Mouse (Mus musculus) thymus, adult 2 months (tissue): ENCODE results near the gene Rasip1. TPM values are rescaled to one million over a fixed set of nuclear protein-coding genes. Genes with fewer than 3 reads are reported as not detected.

ENCODE experiments used
- DNase-seq: peaks from one replicate; pipeline ENCODE4 v3.0.0; 2021
- H3K27ac ChIP-seq: fragments of 200-500 bp; 2 replicates; pipeline ENCODE4 v1.5.1; 2012; ENCODE audit warnings: low read length, control low read depth; ENCODE audit not compliant: control insufficient read depth, insufficient read depth
- H3K27me3 ChIP-seq: fragments of 200-500 bp; 2 replicates; pipeline ENCODE4 v1.6.1; 2012; ENCODE audit warnings: mild to moderate bottlenecking, low read length, moderate library complexity, mixed read lengths; ENCODE audit not compliant: control insufficient read depth, insufficient read depth
- H3K36me3 ChIP-seq: fragments of 200-500 bp; 2 replicates; pipeline ENCODE4 v1.6.1; 2012; ENCODE audit warnings: mild to moderate bottlenecking, low read length, moderate library complexity; ENCODE audit not compliant: control insufficient read depth, insufficient read depth
- H3K4me1 ChIP-seq: fragments of 200-500 bp; replicated peaks from 2 replicates; pipeline ENCODE4 v1.6.1; 2012; ENCODE audit warnings: low read length; ENCODE audit not compliant: control insufficient read depth, insufficient read depth
- H3K4me3 ChIP-seq: fragments of 200-500 bp; 2 replicates; pipeline ENCODE4 v1.5.1; 2012; ENCODE audit warnings: mild to moderate bottlenecking, low read length, control low read depth, moderate library complexity; ENCODE audit not compliant: control insufficient read depth, insufficient read depth
- CTCF ChIP-seq: fragments of 200-500 bp; IDR thresholded peaks from 2 replicates; pipeline ENCODE4 v1.5.1; 2012; ENCODE audit warnings: mild to moderate bottlenecking, control low read depth, low read length, moderate library complexity, borderline replicate concordance; ENCODE audit not compliant: control insufficient read depth, poor library complexity, insufficient read depth; ENCODE audit errors: extremely low read depth
- POLR2A ChIP-seq: fragments of 200-500 bp; IDR thresholded peaks from 2 replicates; pipeline ENCODE4 v1.6.1; 2012; ENCODE audit warnings: mild to moderate bottlenecking, low read length, control low read depth, moderate library complexity; ENCODE audit not compliant: control insufficient read depth, poor library complexity, insufficient read depth; ENCODE audit errors: extremely low read depth
- WGBS: fragments of 180-500 bp; shearing (Covaris S2); methylation state at CpG from one replicate; pipeline ENCODE4 v1.1.7; 2018; 5-methylcytosine and 5-hydroxymethylcytosine counted together
- polyA plus RNA-seq: library from polyadenylated mRNA; depleted of rRNA; stranded (reverse); fragments of >200 nt; gene quantifications from 2 replicates; pipeline ENCODE4 v1.2.3, GENCODE M21; 2012

Rasip1 gene
- polyA plus RNA-seq, 1 experiment = 8.6 TPM

- TF ChIP-seq CTCF = no peak
- TF ChIP-seq POLR2A = no peak
- H3K4me3 ChIP-seq = peak overlapping the region; percentile 43
- no peak overlapping the region; the same call in 1 of the 2 replicates for H3K27ac ChIP-seq
- peaks cover 21% of the 10 kb centered on the region for H3K4me1 ChIP-seq
- no peak for DNase-seq
- H3K27me3 ChIP-seq = no peaks in the 10 kb centered on the region
- WGBS = 46% methylated on average over 16 of the region's 16 CpGs
- H3K36me3 ChIP-seq = no peaks in the 10 kb centered on the region
These were observed 15.4 kb downstream of the Rasip1 start for GRCm38 (mm10) chr7:45642503-45643255.

- Histone ChIP-seq H3K4me3 (peak overlapping the region; percentile 43), H3K36me3 (no peaks in the 10 kb centered on the region), H3K27me3 (no peaks in the 10 kb centered on the region), H3K27ac (no peak overlapping the region), H3K4me1 (peaks cover 21% of the 10 kb centered on the region)
- WGBS = 13% methylated on average over 28 of the region's 28 CpGs
- TF ChIP-seq CTCF (0 out of 2 replicates have a peak, but pooled peaks have one; percentile 46), POLR2A (peak; percentile 62)
- peak; percentile 80 for DNase-seq
These were observed 16.3 kb downstream of the Rasip1 start for GRCm38 (mm10) chr7:45643441-45644178.

DNA sequence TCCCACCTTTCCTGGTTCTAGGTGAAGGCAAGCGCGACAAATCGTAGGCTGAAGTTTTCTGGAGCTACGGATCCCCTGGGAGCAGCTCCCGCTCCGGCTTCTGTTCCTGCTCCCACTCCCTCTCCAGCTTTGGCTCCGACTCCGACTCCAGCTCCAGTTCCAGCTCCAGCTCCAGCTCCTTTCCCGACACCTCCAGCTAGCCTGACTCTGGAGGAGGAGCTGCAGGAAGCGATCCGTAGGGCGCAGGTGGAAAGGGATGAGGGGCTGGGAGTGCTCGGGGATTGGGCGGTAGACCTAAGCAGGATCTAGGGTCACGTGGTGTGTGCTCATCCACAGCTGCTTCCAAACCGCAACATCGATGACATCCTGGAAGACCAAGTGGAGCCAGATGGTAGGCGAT, 16.9 kb downstream of the Rasip1 start:
- no peak overlapping the region for H3K27ac ChIP-seq
- peaks cover 21% of the 10 kb centered on the region for H3K4me1 ChIP-seq
- H3K4me3 ChIP-seq = no peak overlapping the region
- no peak for TF ChIP-seq POLR2A
- no peak for TF ChIP-seq CTCF
- 69% methylated on average over 18 of the region's 18 CpGs for WGBS
- no peaks in the 10 kb centered on the region for H3K36me3 ChIP-seq
- no peak for DNase-seq
- no peaks in the 10 kb centered on the region for H3K27me3 ChIP-seq

GRCm38 (mm10) chr7:45644872-45645590, 17.7 kb downstream of the Rasip1 start:
- DNase-seq = no peak
- TF ChIP-seq POLR2A (no peak), CTCF (no peak)
- WGBS = 87% methylated on average over 6 of the region's 6 CpGs
- Histone ChIP-seq H3K4me3 (no peak overlapping the region), H3K27ac (no peak overlapping the region), H3K4me1 (peaks cover 21% of the 10 kb centered on the region), H3K27me3 (no peaks in the 10 kb centered on the region), H3K36me3 (no peaks in the 10 kb centered on the region)

- H3K4me3 ChIP-seq = no peak overlapping the region
- TF ChIP-seq CTCF = no peak
- no peak for TF ChIP-seq POLR2A
- H3K4me1 ChIP-seq = peaks cover 21% of the 10 kb centered on the region
- WGBS = 94% methylated on average over 7 of the region's 7 CpGs
- no peak overlapping the region for H3K27ac ChIP-seq
- no peak for DNase-seq
- H3K27me3 ChIP-seq = no peaks in the 10 kb centered on the region
- H3K36me3 ChIP-seq = no peaks in the 10 kb centered on the region
These were observed 18.3 kb downstream of the Rasip1 start for GRCm38 (mm10) chr7:45645591-45645971.

- Histone ChIP-seq H3K4me1 (peaks cover 21% of the 10 kb centered on the region), H3K4me3 (no peak overlapping the region), H3K27ac (no peak overlapping the region), H3K36me3 (no peaks in the 10 kb centered on the region), H3K27me3 (no peaks in the 10 kb centered on the region)
- DNase-seq = no peak
- 85% methylated on average over 4 of the region's 4 CpGs for WGBS
- no peak for TF ChIP-seq POLR2A
- no peak for TF ChIP-seq CTCF
These were observed 19.4 kb downstream of the Rasip1 start for GRCm38 (mm10) chr7:45646671-45647070.
